8 mouse cellular contexts compared by ENCODE assay signal in genomic region chr1:151034993-151035592, GRCm38 (mm10). TPM values are rescaled to one million over a fixed set of nuclear protein-coding genes. Genes with fewer than 3 reads are reported as not detected.
A peak's percentile ranks its signal among the peaks of the same experiment; 100 is the strongest.
DNase-seq lines count a peak whose midpoint lies in the region.

No protein-coding gene starts in this region.

- DNase-seq in cerebellum, adult 11 months, result peak; percentile 8
- no peak for DNase-seq in cerebellum, adult 9-11 months
- DNase-seq in c-Kit-positive CD71-positive TER-119-positive erythroid progenitor cells, embryonic 14.5 days (ENCODE audit: low spot score), result peak; percentile 54
- peak; percentile 58 to 65 for DNase-seq in frontal cortex, postnatal 25 days (ENCODE audit: low spot score in 2 of 2)
- peak; percentile 47 for DNase-seq in hindlimb bud, embryonic 11.5 days (ENCODE audit: extremely low spot score, low read depth, low spot score)
- peak; percentile 22 to 56 for DNase-seq in layer of hippocampus, postnatal 36 days
- peak; percentile 48 to 74 for DNase-seq in lung, postnatal 4 days
- peak; percentile 48 for DNase-seq in right cerebral cortex, adult 18-20 months

RNA-seq across cellular contexts. Expression of gene Hmcn1, which starts 41.9 kb away (rescaled TPM):
- total RNA-seq in layer of hippocampus, postnatal 36 days (2021), result 1 to 10 TPM; 2.2 to 4.2 TPM
